14 mouse cellular contexts compared by ENCODE assay signal in the genomic region with DNA sequence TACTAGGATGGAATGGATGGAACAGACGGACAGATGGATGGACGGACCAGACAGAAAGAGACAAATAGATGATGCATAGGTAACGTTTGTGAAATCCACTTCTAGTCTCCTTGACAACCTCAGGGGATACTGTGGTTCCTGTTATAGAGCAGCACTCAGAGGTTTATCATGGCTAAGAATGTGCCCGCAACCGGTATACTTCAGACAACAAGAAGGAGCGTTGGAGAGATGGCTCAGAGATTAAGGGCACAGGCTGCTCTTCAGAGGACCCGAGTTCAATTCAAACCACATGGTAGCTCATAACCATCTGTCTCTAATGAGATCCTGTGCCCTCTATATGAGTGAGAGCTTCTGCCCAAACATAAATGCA. TPM values are rescaled to one million over a fixed set of nuclear protein-coding genes. Genes with fewer than 3 reads are reported as not detected.
DNase-seq lines count a peak whose midpoint lies in the region; ATAC-seq and TF ChIP-seq lines count a peak whose summit lies in the region.
"Had no signal": no experiment of that assay in that cellular context is flagged by ENCODE, and none has a peak within 500 bp of the region (broad histone marks: within the 10 kb centered on the region; RNA-seq: fewer than 3 reads in every experiment).

No protein-coding gene starts in this region.

- H3K36me3 ChIP-seq in hindbrain, embryonic 16.5 days (ENCODE audit: control insufficient read depth, insufficient read depth, low read length), result no peaks in the 10 kb centered on the region
- H3K36me3 ChIP-seq in neural tube, embryonic 13.5 days, result no peaks in the 10 kb centered on the region
- H3K36me3 ChIP-seq in liver, postnatal 0 days (replicated peaks; ENCODE audit: insufficient read depth, low read length), result no peaks in the 10 kb centered on the region

- no peak for TF ChIP-seq EP300 in liver, postnatal 0 days (IDR thresholded peaks at IDR 0.05; ENCODE audit: low read depth)

- H3K4me2 ChIP-seq in hindbrain, embryonic 16.5 days (ENCODE audit: low read length), result peak overlapping the region; percentile 53
- H3K4me2 ChIP-seq in neural tube, embryonic 13.5 days, result peak overlapping the region; percentile 40
- H3K4me2 ChIP-seq in liver, postnatal 0 days (ENCODE audit: low read depth, low read length), result no peak overlapping the region

- no peak overlapping the region for H3K27ac ChIP-seq in hindbrain, embryonic 16.5 days (ENCODE audit: low read depth, low read length)
- H3K27ac ChIP-seq in neural tube, embryonic 13.5 days (replicated peaks), result no peak overlapping the region
- no peak overlapping the region for H3K27ac ChIP-seq in liver, postnatal 0 days (ENCODE audit: low read depth)

- no peak for TF ChIP-seq CTCF in liver, postnatal 0 days (IDR thresholded peaks at IDR 0.05; ENCODE audit: low read depth)

- no peaks in the 10 kb centered on the region for H3K27me3 ChIP-seq in hindbrain, embryonic 16.5 days (replicated peaks; ENCODE audit: control insufficient read depth, insufficient read depth, low read length)
- peaks cover 6% of the 10 kb centered on the region; the same call in 1 of the 2 replicates for H3K27me3 ChIP-seq in neural tube, embryonic 13.5 days
- H3K27me3 ChIP-seq in liver, postnatal 0 days (ENCODE audit: insufficient read depth, low read length), result peaks cover 19% of the 10 kb centered on the region

- 68% methylated on average over 7 of the region's 7 CpGs for WGBS in hindbrain, embryonic 16.5 days
- WGBS in neural tube, embryonic 13.5 days, result 72% methylated on average over 7 of the region's 7 CpGs
- WGBS in liver, postnatal 0 days (ENCODE audit: insufficient replicate concordance), result 59% methylated on average over 7 of the region's 7 CpGs

- no peaks in the 10 kb centered on the region for H3K9me3 ChIP-seq in hindbrain, embryonic 16.5 days (ENCODE audit: control insufficient read depth, low read length)
- no peaks in the 10 kb centered on the region for H3K9me3 ChIP-seq in neural tube, embryonic 13.5 days
- no peaks in the 10 kb centered on the region for H3K9me3 ChIP-seq in liver, postnatal 0 days (ENCODE audit: low read length)

- peak overlapping the region; percentile 25; the same call in 1 of the 2 replicates for H3K4me3 ChIP-seq in hindbrain, embryonic 16.5 days (ENCODE audit: low read length)
- H3K4me3 ChIP-seq in neural tube, embryonic 13.5 days, result no peak overlapping the region
- H3K4me3 ChIP-seq in liver, postnatal 0 days (ENCODE audit: low read depth, low read length), result no peak overlapping the region

- no peaks in the 10 kb centered on the region for H3K4me1 ChIP-seq in hindbrain, embryonic 16.5 days (ENCODE audit: control insufficient read depth, insufficient read depth, low read depth, low read length)
- H3K4me1 ChIP-seq in neural tube, embryonic 13.5 days (replicated peaks), result peaks cover 9% of the 10 kb centered on the region; the same call in 1 of the 2 replicates
- peaks cover 5% of the 10 kb centered on the region; the same call in 1 of the 2 replicates for H3K4me1 ChIP-seq in liver, postnatal 0 days (ENCODE audit: insufficient read depth)

- no peak for DNase-seq in frontal cortex, postnatal 36 days (ENCODE audit: low spot score in 2 of 2)
- DNase-seq in layer of hippocampus, adult 9-10 months (ENCODE audit: low spot score), result peak; percentile 15
- DNase-seq in layer of hippocampus, adult 18-20 months (ENCODE audit: low spot score in 2 of 2), result no peak
- DNase-seq in liver, postnatal 0 days, result no peak
- DNase-seq in adrenal gland, adult 18-20 months (ENCODE audit: low spot score in 2 of 2), result no peak
- DNase-seq: adrenal gland, adult 8-10 months; heart, postnatal 36 days; lung, embryonic 14.5 days; thymus, adult 18-20 months had no signal

- no peak overlapping the region for H3K9ac ChIP-seq in hindbrain, embryonic 16.5 days (ENCODE audit: low read depth, low read length)
- no peak overlapping the region for H3K9ac ChIP-seq in neural tube, embryonic 13.5 days
- H3K9ac ChIP-seq in liver, postnatal 0 days (replicated peaks), result no peak overlapping the region
- H3K9ac ChIP-seq: lung, embryonic 14.5 days had no signal

- ATAC-seq in frontal cortex, adult (ENCODE audit: low TSS enrichment), result peak; percentile 62
- ATAC-seq in hindbrain, embryonic 16.5 days, result peak; percentile 66
- ATAC-seq in neural tube, embryonic 13.5 days (ENCODE audit: low read depth), result peak; percentile 30; the same call in 1 of the 2 replicates
- no peak for ATAC-seq in liver, postnatal 0 days

RNA-seq across cellular contexts. Expression of a gene that starts 6.3 kb away (rescaled TPM):
- not detected for total RNA-seq in layer of hippocampus, adult 18-20 months (2021)
- polyA plus RNA-seq in hindbrain, embryonic 16.5 days (2015; fragmentation: Nextera tagmentation; extraction: Ambion mirVana), result not detected in 2 replicates
- not detected in 2 replicates for polyA plus RNA-seq in neural tube, embryonic 13.5 days (2015; fragmentation: Nextera tagmentation; extraction: Ambion mirVana)
- not detected in 2 replicates for polyA plus RNA-seq in liver, postnatal 0 days (2015; fragmentation: Nextera tagmentation; extraction: Ambion mirVana)
- not detected for total RNA-seq in adrenal gland, adult 18-20 months (2021)
- total RNA-seq: adrenal gland, adult 8-10 months; heart, postnatal 36 days; left cerebral cortex, postnatal 14 days; megakaryocyte-erythroid progenitor cell, adult 5-6 weeks had no signal
- polyA plus RNA-seq: lung, embryonic 14.5 days had no signal

RNA-seq across cellular contexts. Expression of a gene that starts 44.0 kb away (rescaled TPM):
- not detected for total RNA-seq in layer of hippocampus, adult 18-20 months (2021)
- polyA plus RNA-seq in hindbrain, embryonic 16.5 days (2015; fragmentation: Nextera tagmentation; extraction: Ambion mirVana), result not detected in 2 replicates
- polyA plus RNA-seq in neural tube, embryonic 13.5 days (2015; fragmentation: Nextera tagmentation; extraction: Ambion mirVana), result not detected in 2 replicates
- not detected in 2 replicates for polyA plus RNA-seq in liver, postnatal 0 days (2015; fragmentation: Nextera tagmentation; extraction: Ambion mirVana)
- not detected for total RNA-seq in adrenal gland, adult 18-20 months (2021)
- total RNA-seq: adrenal gland, adult 8-10 months; heart, postnatal 36 days; left cerebral cortex, postnatal 14 days; megakaryocyte-erythroid progenitor cell, adult 5-6 weeks had no signal
- polyA plus RNA-seq: lung, embryonic 14.5 days had no signal
